Mouse (Mus musculus) G1E (cell line): ENCODE data around the gene Pias1.

Experiments used
- CTCF ChIP-seq: IDR thresholded peaks from 2 replicates; pipeline ENCODE4 v1.5.1; 2012; ENCODE audit warnings: low read depth, low read length, inconsistent platforms, mixed read lengths
- POLR2AphosphoS5 ChIP-seq: IDR thresholded peaks from 2 replicates; pipeline ENCODE4 v1.6.1; 2012; ENCODE audit warnings: low read depth, low read length, inconsistent platforms; ENCODE audit not compliant: insufficient replicate concordance
- TAL1 ChIP-seq: conservative IDR thresholded peaks from 2 replicates; pipeline ENCODE4 v1.6.1; 2012; ENCODE audit warnings: low read depth, low read length, inconsistent platforms, mixed read lengths

DNA sequence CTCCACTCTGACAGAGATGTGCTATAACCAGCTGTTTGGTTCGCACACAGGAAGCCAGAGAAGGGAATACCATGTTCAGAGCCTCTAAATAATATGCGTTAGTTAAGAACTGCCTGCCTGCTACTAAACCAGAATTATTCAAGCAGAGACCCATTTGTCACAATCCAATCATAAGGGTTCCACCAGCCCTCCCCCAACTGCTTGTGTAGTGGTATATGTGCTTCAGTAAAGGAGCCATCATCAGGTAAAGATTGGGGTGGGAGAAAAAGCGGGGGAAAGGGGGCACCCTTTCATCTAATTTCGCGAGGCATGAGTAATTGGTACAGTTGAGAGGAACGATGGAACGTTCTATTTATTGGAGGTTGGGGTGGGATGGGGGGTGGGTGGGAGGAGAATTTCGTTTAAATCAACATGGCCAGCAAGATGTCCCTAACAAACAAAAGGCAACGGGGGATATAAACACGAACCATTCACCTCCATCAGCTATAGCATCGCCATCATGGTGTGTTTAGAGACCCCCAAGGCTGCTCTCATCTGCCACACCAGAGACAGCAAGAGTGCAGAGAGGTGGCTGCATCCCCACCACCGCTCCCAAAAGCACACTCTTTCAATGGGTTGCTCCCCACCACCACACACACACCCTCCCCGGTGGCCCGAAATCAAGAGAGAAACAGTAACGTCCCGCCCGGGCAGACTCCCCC lies 8.1 kb downstream of the Pias1 start:
- no peak for TF ChIP-seq CTCF
- TF ChIP-seq TAL1, result no peak
- no peak for TF ChIP-seq POLR2AphosphoS5
